Mouse (Mus musculus) C2C12 (cell line): ENCODE results near the gene Preb.

Experiments
- CTCF ChIP-seq: IDR thresholded peaks from one replicate; pipeline ENCODE4 v1.5.1; 2011; ENCODE audit not compliant: control insufficient read depth, insufficient read depth, insufficient read length
- MAX ChIP-seq: IDR thresholded peaks from one replicate; pipeline ENCODE4 v1.6.1; 2011; ENCODE audit warnings: mild to moderate bottlenecking, control low read depth
- MYOG ChIP-seq: IDR thresholded peaks from one replicate; pipeline ENCODE4 v1.6.1; 2011; ENCODE audit not compliant: control insufficient read depth, insufficient read length; ENCODE audit errors: extremely low read depth

- TF ChIP-seq CTCF (no peak), MYOG (no peak), MAX (no peak)
Measured at GRCm38 (mm10) chr5:30907413-30908059, 52.6 kb downstream of the Preb start, which contains the start of gene Ost4.
